ENCODE assay signal across 20 mouse cellular contexts in genomic region chr12:104847227-104847626, GRCm38 (mm10). TPM values are rescaled to one million over a fixed set of nuclear protein-coding genes. Genes with fewer than 3 reads are reported as not detected.
DNase-seq lines count a peak whose midpoint lies in the region; ATAC-seq and TF ChIP-seq lines count a peak whose summit lies in the region.
"Had no signal": no experiment of that assay in that cellular context is flagged by ENCODE, and none has a peak within 500 bp of the region (broad histone marks: within the 10 kb centered on the region; RNA-seq: fewer than 3 reads in every experiment).

No protein-coding gene starts in this region.

- TF ChIP-seq EP300 in CH12.LX (IDR thresholded peaks at IDR 0.05; ENCODE audit: low read length) = no peak

- H3K9me3 ChIP-seq in liver, embryonic 11.5 days (ENCODE audit: control insufficient read depth, low read length) = no peaks in the 10 kb centered on the region
- no peaks in the 10 kb centered on the region for H3K9me3 ChIP-seq in CH12.LX (replicated peaks; ENCODE audit: low read length)
- H3K9me3 ChIP-seq: embryonic facial prominence, embryonic 10.5 days; embryonic facial prominence, embryonic 12.5 days; forebrain, embryonic 13.5 days; forebrain, embryonic 15.5 days had no signal

- no peaks in the 10 kb centered on the region for H3K27me3 ChIP-seq in liver, adult 2 months (ENCODE audit: control insufficient read depth, insufficient read depth, low read length)
- no peaks in the 10 kb centered on the region for H3K27me3 ChIP-seq in liver, embryonic 11.5 days (replicated peaks; ENCODE audit: control insufficient read depth, insufficient read depth, low read length)
- H3K27me3 ChIP-seq in CH12.LX (replicated peaks) = peaks cover 91% of the 10 kb centered on the region
- H3K27me3 ChIP-seq: forebrain, embryonic 13.5 days; forebrain, embryonic 15.5 days had no signal

- peak overlapping the region; percentile 95 for H3K27ac ChIP-seq in liver, adult 2 months (replicated peaks; ENCODE audit: insufficient read depth, low read depth, low read length)
- H3K27ac ChIP-seq in liver, embryonic 11.5 days (ENCODE audit: low read depth, low read length) = no peak overlapping the region
- H3K27ac ChIP-seq in CH12.LX (ENCODE audit: insufficient read depth, low read depth) = no peak overlapping the region
- H3K27ac ChIP-seq: embryonic facial prominence, embryonic 10.5 days; embryonic facial prominence, embryonic 12.5 days; forebrain, embryonic 13.5 days; forebrain, embryonic 15.5 days had no signal

- TF ChIP-seq RAD21 in CH12.LX (IDR thresholded peaks at IDR 0.05; ENCODE audit: low read depth, low read length) = no peak

- TF ChIP-seq POLR2A in liver, adult 2 months (IDR thresholded peaks at IDR 0.05; ENCODE audit: extremely low read depth, insufficient read depth, low read length) = no peak
- no peak for TF ChIP-seq POLR2A in CH12.LX (IDR thresholded peaks at IDR 0.05; ENCODE audit: low read depth, low read length)

- H3K79me2 ChIP-seq in liver, adult 2 months (ENCODE audit: control insufficient read depth, insufficient read depth, low read length) = peaks cover 56% of the 10 kb centered on the region
- H3K79me2 ChIP-seq in CH12.LX (replicated peaks; ENCODE audit: control insufficient read depth, extremely low read depth, insufficient read depth, poor library complexity, severe bottlenecking) = no peaks in the 10 kb centered on the region

- peaks cover 59% of the 10 kb centered on the region for H3K4me1 ChIP-seq in liver, adult 2 months (ENCODE audit: control insufficient read depth, insufficient read depth, low read length)
- peaks cover 6% of the 10 kb centered on the region for H3K4me1 ChIP-seq in liver, embryonic 11.5 days (replicated peaks; ENCODE audit: control insufficient read depth, insufficient read depth, low read length)
- H3K4me1 ChIP-seq in CH12.LX (ENCODE audit: control insufficient read depth in 1 of 2, insufficient read depth in 2 of 2) = peaks cover 5 to 17% of the 10 kb centered on the region in 2 experiments; a peak in 2 of 4 replicates
- H3K4me1 ChIP-seq: forebrain, embryonic 15.5 days had no signal

- no peak for TF ChIP-seq CTCF in liver, adult 2 months (IDR thresholded peaks at IDR 0.05; ENCODE audit: low read depth, low read length)
- no peak for TF ChIP-seq CTCF in CH12.LX (conservative IDR thresholded peaks at IDR 0.05 in 1 of 2, IDR thresholded peaks at IDR 0.05 in 1 of 2; ENCODE audit: low read depth in 2 of 2, low read length in 2 of 2)

- 29% methylated on average over 4 of the region's 4 CpGs for WGBS in liver, adult 2 months
- 86% methylated on average over 4 of the region's 4 CpGs for WGBS in liver, embryonic 11.5 days

- peak overlapping the region; percentile 5 for H3K9ac ChIP-seq in liver, adult 2 months (ENCODE audit: low read depth, low read length)
- H3K9ac ChIP-seq in liver, embryonic 11.5 days (ENCODE audit: low read depth, low read length) = no peak overlapping the region
- H3K9ac ChIP-seq in CH12.LX (ENCODE audit: insufficient read depth, low read depth) = no peak overlapping the region
- H3K9ac ChIP-seq: embryonic facial prominence, embryonic 12.5 days; forebrain, embryonic 13.5 days; forebrain, embryonic 15.5 days; forebrain, postnatal 0 days had no signal

- peak; percentile 83 for DNase-seq in liver, adult 2 months (ENCODE audit: extremely low read depth, low read depth, low spot score)
- DNase-seq in liver, embryonic 11.5 days (ENCODE audit: low spot score) = no peak
- DNase-seq in CH12.LX (ENCODE audit: extremely low read depth) (peak; percentile 7), MN1 (ENCODE audit: low spot score) (peak; percentile 14)
- no peak for DNase-seq in right cerebral cortex, postnatal 10 days (ENCODE audit: low spot score in 2 of 2)
- DNase-seq: adrenal gland, adult 2 months; adrenal gland, postnatal 10 days; adrenal gland, postnatal 25 days; cerebellum, adult 11 months; cerebellum, adult 18-20 months; cerebellum, adult 8-10 months; cerebellum, adult 9-11 months; cerebellum, postnatal 14 days; cerebellum, postnatal 36 days; forebrain, postnatal 0 days had no signal

- in situ Hi-C loops in CH12.LX (cut with MboI; ENCODE audit: low pct_ligation_motif_present, low pct_unique_long_range_greater_than_20kb, low sequenced_read_pairs) = no loop called here

- dilution Hi-C loops in CH12.LX (cut with MboI; ENCODE audit: extremely low pct_ligation_motif_present, extremely low pct_unique_long_range_greater_than_20kb, low sequenced_read_pairs) = no loop called here

- no peak for ATAC-seq in liver, embryonic 11.5 days (replicated peaks; ENCODE audit: low FRiP score)
- ATAC-seq: forebrain, embryonic 13.5 days; forebrain, embryonic 15.5 days; forebrain, postnatal 0 days had no signal

- H3K36me3 ChIP-seq in liver, adult 2 months (ENCODE audit: control insufficient read depth, insufficient read depth, low read length) = no peaks in the 10 kb centered on the region
- no peaks in the 10 kb centered on the region for H3K36me3 ChIP-seq in liver, embryonic 11.5 days (ENCODE audit: control insufficient read depth, insufficient read depth, low read length)
- H3K36me3 ChIP-seq in CH12.LX (replicated peaks in 1 of 2; ENCODE audit: control insufficient read depth in 1 of 2, insufficient read depth in 1 of 2, low read length in 1 of 2) = no peaks in the 10 kb centered on the region
- H3K36me3 ChIP-seq: embryonic facial prominence, embryonic 10.5 days; embryonic facial prominence, embryonic 12.5 days; forebrain, embryonic 15.5 days; G1E had no signal

- H3K4me3 ChIP-seq in liver, adult 2 months (ENCODE audit: insufficient read depth, low read depth, low read length) = no peak overlapping the region
- no peak overlapping the region for H3K4me3 ChIP-seq in liver, embryonic 11.5 days (ENCODE audit: low read depth, low read length)
- no peak overlapping the region for H3K4me3 ChIP-seq in CH12.LX (replicated peaks in 1 of 3; ENCODE audit: low read depth in 2 of 3, low read length in 2 of 3, poor library complexity in 1 of 3)
- H3K4me3 ChIP-seq: embryonic facial prominence, embryonic 10.5 days; embryonic facial prominence, embryonic 12.5 days; forebrain, embryonic 13.5 days; forebrain, embryonic 15.5 days had no signal

- no peak overlapping the region for H3K4me2 ChIP-seq in liver, embryonic 11.5 days
- H3K4me2 ChIP-seq in CH12.LX (ENCODE audit: insufficient read depth, low read depth, poor library complexity, severe bottlenecking) = no peak overlapping the region
- H3K4me2 ChIP-seq: embryonic facial prominence, embryonic 12.5 days; forebrain, embryonic 13.5 days; forebrain, embryonic 15.5 days had no signal

TF ChIP-seq in CH12.LX, 34 proteins besides CTCF, POLR2A, EP300 and RAD21:
- TF ChIP-seq BHLHE40 (IDR thresholded peaks at IDR 0.05; ENCODE audit: low read depth, low read length) (peak; percentile 49), HCFC1 (IDR thresholded peaks at IDR 0.05; ENCODE audit: low read depth, low read length) (no peak), ELF1 (IDR thresholded peaks at IDR 0.05; ENCODE audit: low read depth, low read length) (no peak)

RNA-seq across cellular contexts. Expression of gene Clmn, which starts 17.6 kb away (rescaled TPM):
- total RNA-seq in liver, adult 2 months (2014; rRNA removed) = 20.4 and 22.4 TPM in 2 replicates
- polyA plus RNA-seq in liver, adult 2 months (2012; rRNA removed) = 12.1 and 13.7 TPM in 2 replicates
- 1.5 and 2.1 TPM in 2 replicates for polyA plus RNA-seq in liver, embryonic 11.5 days (2014; fragmentation: Nextera tagmentation; extraction: Ambion mirVana)
- total RNA-seq in CH12.LX (2012; rRNA removed) (not detected in 2 replicates), CH12.LX (2014; rRNA removed) (not detected in 2 replicates)
- polyA plus RNA-seq in CH12.LX (2012; ENCODE audit: insufficient read length, low read depth) = not detected in 2 replicates
- polyA plus RNA-seq: G1E had no signal

Comparison
In these comparisons a context has a peak if more than half of its experiments do, and no peak if none do; other contexts are left out.
1. DNase-seq: peak in liver, adult 2 months (single experiment), CH12.LX (single experiment) and MN1 (single experiment); none in liver, embryonic 11.5 days (single experiment) and right cerebral cortex, postnatal 10 days (0 of 2).